Mouse (Mus musculus) cerebellum, adult 2 months (tissue): ENCODE measurements at regions not wholly inside any gene's neighbourhood (a gene's known extent, or its start where the extent isn't known, plus 50 kb on each side); places are given as distances from the start of the nearest gene placed in this dataset.

ENCODE experiments used
- DNase-seq, 2 experiments: peaks; one replicate each; pipeline ENCODE4 v3.0.0; 2021
- H3K27ac ChIP-seq: fragments of 200-500 bp; 2 replicates; pipeline ENCODE4 v1.5.1; 2012; ENCODE audit warnings: low read length, control low read depth, inconsistent platforms; ENCODE audit not compliant: insufficient read depth
- H3K27me3 ChIP-seq: fragments of 200-500 bp; 2 replicates; pipeline ENCODE4 v1.6.1; 2012; ENCODE audit warnings: inconsistent platforms, mild to moderate bottlenecking, low read length, moderate library complexity; ENCODE audit not compliant: control insufficient read depth, insufficient read depth
- H3K4me1 ChIP-seq: fragments of 200-500 bp; 2 replicates; pipeline ENCODE4 v1.6.1; 2011; ENCODE audit warnings: low read length; ENCODE audit not compliant: control insufficient read depth, insufficient read depth
- H3K4me3 ChIP-seq: fragments of 200-500 bp; replicated peaks from 2 replicates; pipeline ENCODE3; 2011; ENCODE audit warnings: mild to moderate bottlenecking, low read depth, low read length, control low read depth; ENCODE audit not compliant: insufficient read depth
- CTCF ChIP-seq: fragments of 200-500 bp; IDR thresholded peaks from 2 replicates; pipeline ENCODE4 v1.5.1; 2011; ENCODE audit warnings: low read depth, mild to moderate bottlenecking, control low read depth, low read length, moderate library complexity, borderline replicate concordance; ENCODE audit not compliant: insufficient read depth
- POLR2A ChIP-seq: fragments of 200-500 bp; IDR thresholded peaks from 2 replicates; pipeline ENCODE4 v1.6.1; 2011; ENCODE audit warnings: low read length, control low read depth, borderline replicate concordance; ENCODE audit not compliant: insufficient read depth
- WGBS: fragments of 180-500 bp; shearing (Covaris S2); methylation state at CpG from one replicate; pipeline ENCODE4 v1.1.7; 2018; 5-methylcytosine and 5-hydroxymethylcytosine counted together

GRCm38 (mm10) chr16:44629296-44630275 lies 70.9 kb upstream of the Boc start:
- DNase-seq = no peak
- WGBS = 79% methylated on average over 8 of the region's 8 CpGs
- H3K4me1 ChIP-seq = peaks cover 29% of the 10 kb centered on the region
- H3K4me3 ChIP-seq = no peak overlapping the region
- H3K27me3 ChIP-seq = no peaks in the 10 kb centered on the region
- TF ChIP-seq POLR2A = no peak
- no peak for TF ChIP-seq CTCF
- peak overlapping the region; percentile 64; the same call in 1 of the 2 replicates for H3K27ac ChIP-seq

GRCm38 (mm10) chr16:44625871-44626293 lies 67.2 kb upstream of the Boc start:
- WGBS = 69% methylated on average over 3 of the region's 3 CpGs
- Histone ChIP-seq H3K4me1 (peaks cover 8% of the 10 kb centered on the region), H3K27me3 (no peaks in the 10 kb centered on the region), H3K4me3 (no peak overlapping the region), H3K27ac (no peak overlapping the region)
- DNase-seq = no peak
- TF ChIP-seq CTCF (no peak), POLR2A (no peak)

GRCm38 (mm10) chr16:44625108-44625616 lies 66.5 kb upstream of the Boc start:
- H3K27me3 ChIP-seq = no peaks in the 10 kb centered on the region
- no peak overlapping the region for H3K27ac ChIP-seq
- DNase-seq = no peak
- WGBS = 71% methylated on average over 6 of the region's 6 CpGs
- H3K4me3 ChIP-seq = no peak overlapping the region
- TF ChIP-seq POLR2A (no peak), CTCF (no peak)
- H3K4me1 ChIP-seq = peaks cover 6% of the 10 kb centered on the region

- H3K4me1 ChIP-seq = peaks cover 6% of the 10 kb centered on the region; the same call in 1 of the 2 replicates
- no peaks in the 10 kb centered on the region for H3K27me3 ChIP-seq
- TF ChIP-seq CTCF = no peak
- no peak for TF ChIP-seq POLR2A
- H3K27ac ChIP-seq = no peak overlapping the region
- no peak overlapping the region for H3K4me3 ChIP-seq
- no peak for DNase-seq
- 82% methylated on average over 5 of the region's 5 CpGs for WGBS
Measured at GRCm38 (mm10) chr16:44621573-44621972, 62.9 kb upstream of the Boc start.

- Histone ChIP-seq H3K27me3 (no peaks in the 10 kb centered on the region), H3K4me3 (no peak overlapping the region), H3K27ac (no peak overlapping the region), H3K4me1 (peaks cover 13% of the 10 kb centered on the region; the same call in 1 of the 2 replicates)
- DNase-seq = no peak
- TF ChIP-seq POLR2A = no peak
- TF ChIP-seq CTCF = no peak
- 85% methylated on average over 2 of the region's 2 CpGs for WGBS
Measured at GRCm38 (mm10) chr16:44620536-44620935, 61.8 kb upstream of the Boc start.

GRCm38 (mm10) chr16:44619476-44620103 lies 60.9 kb upstream of the Boc start:
- DNase-seq = no peak
- TF ChIP-seq POLR2A = no peak
- TF ChIP-seq CTCF = no peak
- no peaks in the 10 kb centered on the region for H3K27me3 ChIP-seq
- WGBS = 97% methylated on average over 4 of the region's 4 CpGs
- H3K4me3 ChIP-seq = no peak overlapping the region
- no peak overlapping the region for H3K27ac ChIP-seq
- peaks cover 19% of the 10 kb centered on the region; the same call in 1 of the 2 replicates for H3K4me1 ChIP-seq

GRCm38 (mm10) chr16:44617041-44617440 lies 58.3 kb upstream of the Boc start:
- Histone ChIP-seq H3K27me3 (no peaks in the 10 kb centered on the region), H3K4me3 (no peak overlapping the region), H3K27ac (peak overlapping the region; percentile 75; the same call in 1 of the 2 replicates), H3K4me1 (peaks cover 30% of the 10 kb centered on the region; the same call in 1 of the 2 replicates)
- DNase-seq = peak; percentile 54 to 79
- TF ChIP-seq CTCF (no peak), POLR2A (no peak)
- WGBS = 10% methylated on average over 6 of the region's 6 CpGs
